Comparison of ENCODE assay signal across 17 mouse cellular contexts in the genomic region with DNA sequence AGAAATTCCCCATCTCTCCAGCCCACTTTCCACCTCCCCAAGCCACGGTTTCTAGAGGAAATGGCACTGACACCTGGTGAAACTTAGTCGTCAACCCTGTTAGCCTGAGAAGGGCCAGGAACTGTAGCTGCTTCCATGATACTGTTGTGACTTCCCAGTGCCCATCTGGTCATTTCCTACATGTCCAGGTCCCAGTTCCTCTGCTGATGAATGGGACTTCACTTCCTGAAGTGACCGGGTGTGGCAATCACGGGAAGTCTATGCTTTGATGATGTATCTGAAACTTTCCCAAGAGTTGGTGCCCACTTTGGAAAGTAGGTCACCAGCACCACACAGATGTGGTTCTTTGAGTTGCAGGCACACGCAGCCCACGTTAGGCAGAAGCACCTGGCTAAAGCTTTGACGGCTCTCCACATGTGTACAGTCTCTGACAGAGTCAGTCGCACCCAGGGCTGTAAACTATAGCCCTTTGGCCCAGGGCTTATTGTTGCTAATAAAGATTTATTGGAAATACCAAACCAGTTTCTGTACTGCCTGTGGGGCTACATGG. TPM values are rescaled to one million over a fixed set of nuclear protein-coding genes. Genes with fewer than 3 reads are reported as not detected.
"Had no signal": no experiment of that assay in that cellular context is flagged by ENCODE, and none has a peak within 500 bp of the region (broad histone marks: within the 10 kb centered on the region; RNA-seq: fewer than 3 reads in every experiment).

No protein-coding gene starts in this region.

- H3K4me1 ChIP-seq: midbrain, embryonic 12.5 days had no signal

- H3K9ac ChIP-seq: limb, embryonic 12.5 days; liver, embryonic 13.5 days; liver, postnatal 0 days; midbrain, embryonic 12.5 days had no signal

- H3K4me2 ChIP-seq: limb, embryonic 12.5 days; liver, embryonic 13.5 days; midbrain, embryonic 12.5 days had no signal

- DNase-seq: kidney, adult 18-20 months; kidney, postnatal 25 days; layer of hippocampus, adult 9-11 months; layer of hippocampus, postnatal 36 days; liver; liver, embryonic 13.5 days; liver, postnatal 0 days; right cerebral cortex, postnatal 14 days had no signal

- H3K9me3 ChIP-seq: limb, embryonic 12.5 days; liver, embryonic 13.5 days; midbrain, embryonic 12.5 days had no signal

- H3K27ac ChIP-seq: limb, embryonic 12.5 days; liver, embryonic 13.5 days; macrophage; midbrain, embryonic 12.5 days had no signal

- ATAC-seq: hindbrain, embryonic 16.5 days; inflammation-experienced regulatory T-cells, adult 6 months; liver, postnatal 0 days had no signal

- H3K36me3 ChIP-seq: limb, embryonic 12.5 days; liver, embryonic 13.5 days; midbrain, embryonic 12.5 days had no signal

- H3K4me3 ChIP-seq: limb, embryonic 12.5 days; liver, embryonic 13.5 days; megakaryocyte, embryonic 14.5 days; midbrain, embryonic 12.5 days had no signal

RNA-seq across cellular contexts. Expression of gene Ccdc63, which starts 15.3 kb away (rescaled TPM):
- polyA plus RNA-seq: limb, embryonic 12.5 days; midbrain, embryonic 12.5 days; midbrain, postnatal 0 days; stomach, embryonic 16.5 days had no signal

RNA-seq across cellular contexts. Expression of gene Myl2, which starts 24.5 kb away (rescaled TPM):
- polyA plus RNA-seq: macrophage; urinary bladder, adult 2 months had no signal
